Mouse (Mus musculus) kidney, postnatal 0 days (tissue): ENCODE measurements around the gene Gm9048. TPM values are rescaled to one million over a fixed set of nuclear protein-coding genes. Genes with fewer than 3 reads are reported as not detected.
"Not testable (repeated sequence)": the region's sequence is repeated elsewhere in the genome, so short reads cannot be mapped to it uniquely, and the experiment has no call there.

Source experiments
- ATAC-seq: fragments of 200-750 bp; cut with Nextera tagmentation; replicated peaks from 2 replicates; pipeline ENCODE4 v1.8.0; 2017; ENCODE audit warnings: low read depth, moderate number of reproducible peaks, moderate TSS enrichment, moderate library complexity; ENCODE audit not compliant: low FRiP score
- DNase-seq: peaks from one replicate; pipeline ENCODE4 v3.0.0-alpha.2; 2016; ENCODE audit warnings: low spot score
- H3K27ac ChIP-seq: fragments of 300-500 bp; sonication (generic); 2 replicates; pipeline ENCODE4 v1.5.1; 2014; ENCODE audit warnings: mild to moderate bottlenecking
- H3K27me3 ChIP-seq: fragments of 300-500 bp; sonication (generic); 2 replicates; pipeline ENCODE4 v1.6.1; 2014; ENCODE audit warnings: low read length, mixed read lengths; ENCODE audit not compliant: insufficient read depth
- H3K36me3 ChIP-seq: fragments of 300-500 bp; sonication (generic); 2 replicates; pipeline ENCODE4 v1.6.1; 2014; ENCODE audit warnings: low read length, mixed read lengths; ENCODE audit not compliant: insufficient read depth
- H3K4me1 ChIP-seq: fragments of 300-500 bp; sonication (generic); replicated peaks from 2 replicates; pipeline ENCODE4 v1.6.1; 2014; ENCODE audit warnings: antibody characterized with exemption, low read length, mixed read lengths; ENCODE audit not compliant: insufficient read depth
- H3K4me2 ChIP-seq: fragments of 300-500 bp; sonication (generic); 2 replicates; pipeline ENCODE4 v1.6.1; 2014; ENCODE audit warnings: mild to moderate bottlenecking, low read length, moderate library complexity, mixed read lengths
- H3K4me3 ChIP-seq: fragments of 300-500 bp; sonication (generic); replicated peaks from 2 replicates; pipeline ENCODE4 v1.5.1; 2014; ENCODE audit warnings: low read depth, low read length
- H3K9ac ChIP-seq: fragments of 300-500 bp; sonication (generic); 2 replicates; pipeline ENCODE4 v1.6.1; 2014; ENCODE audit warnings: low read depth, low read length
- H3K9me3 ChIP-seq: fragments of 300-500 bp; sonication (generic); replicated peaks from 2 replicates; pipeline ENCODE4 v1.6.1; 2016; ENCODE audit warnings: low read length, inconsistent platforms, mixed read lengths
- CTCF ChIP-seq: IDR thresholded peaks from 2 replicates; pipeline ENCODE4 v1.5.1; 2016; ENCODE audit warnings: antibody characterized with exemption, low read depth, mild to moderate bottlenecking, moderate library complexity
- WGBS: fragments of 180-500 bp; shearing (Covaris S2); extraction: QIAGEN DNeasy Blood & Tissue Kit; methylation state at CpG from one replicate; pipeline ENCODE4 v1.1.7; 2014; 5-methylcytosine and 5-hydroxymethylcytosine counted together
- polyA plus RNA-seq: library from polyadenylated mRNA; unstranded; fragments of >200 nt; fragmentation: Nextera tagmentation; extraction: Ambion mirVana; gene quantifications from 2 replicates; pipeline ENCODE4 v1.2.1, GENCODE M21; 2015

Gene Gm9048
- polyA plus RNA-seq, 1 experiment from 2014 or later, result not detected

GRCm38 (mm10) chr10:118319024-118319423, 29.5 kb downstream of the Gm9048 start:
- no peak overlapping the region for H3K4me3 ChIP-seq
- no peaks in the 10 kb centered on the region for H3K9me3 ChIP-seq
- TF ChIP-seq CTCF, result no peak
- no peaks in the 10 kb centered on the region for H3K36me3 ChIP-seq
- no peak overlapping the region for H3K27ac ChIP-seq
- H3K9ac ChIP-seq, result no peak overlapping the region
- H3K4me1 ChIP-seq, result no peaks in the 10 kb centered on the region
- 79% methylated on average over 8 of the region's 8 CpGs for WGBS
- H3K4me2 ChIP-seq, result no peak overlapping the region
- ATAC-seq, result no peak
- DNase-seq, result no peak
- no peaks in the 10 kb centered on the region for H3K27me3 ChIP-seq

GRCm38 (mm10) chr10:118302133-118302532, 46.3 kb downstream of the Gm9048 start:
- H3K4me1 ChIP-seq, H3K36me3 ChIP-seq, H3K4me3 ChIP-seq, DNase-seq, H3K27ac ChIP-seq, H3K9ac ChIP-seq, H3K9me3 ChIP-seq, ATAC-seq, H3K4me2 ChIP-seq, H3K27me3 ChIP-seq: not testable (repeated sequence)
- WGBS, result 35% methylated on average over 2 of the region's 2 CpGs

Other genes with a start within 250 kb of the Gm9048 start
- gene Mdm1, start 206.9 kb downstream of the Gm9048 start, polyA plus RNA-seq, result 16.1 and 19.4 TPM in 2 replicates
- not detected in 2 replicates for gene Il22, start 143.7 kb downstream of the Gm9048 start, polyA plus RNA-seq
- gene Gm32717, start 107.9 kb downstream of the Gm9048 start, polyA plus RNA-seq, result not detected in 2 replicates
- not detected in 2 replicates for gene Gm32802, start 90.0 kb downstream of the Gm9048 start, polyA plus RNA-seq
- gene Iltifb, start 53.6 kb downstream of the Gm9048 start, polyA plus RNA-seq, result not detected in 2 replicates
- 0.06 TPM in 1 of 2 replicates, not detected in the other for gene Gm9040, start 21.7 kb downstream of the Gm9048 start, polyA plus RNA-seq
- 0.06 TPM in 1 of 2 replicates, not detected in the other for gene Gm9044, start 16.3 kb downstream of the Gm9048 start, polyA plus RNA-seq
- 0.08 and 0.11 TPM in 2 replicates for gene Gm9045, start 10.8 kb downstream of the Gm9048 start, polyA plus RNA-seq
- gene Gm9046, start 5.4 kb downstream of the Gm9048 start, polyA plus RNA-seq, result not detected in 2 replicates
- 0.08 and 0.11 TPM in 2 replicates for gene Gm9049, start 5.4 kb upstream of the Gm9048 start, polyA plus RNA-seq
- gene Ifng, start 92.4 kb upstream of the Gm9048 start, polyA plus RNA-seq, result not detected in 2 replicates